Mouse (Mus musculus): ENCODE data around the gene Rab11fip3. TPM values are rescaled to one million over a fixed set of nuclear protein-coding genes. Genes with fewer than 3 reads are reported as not detected.
"Not testable (repeated sequence)": the region's sequence is repeated elsewhere in the genome, so short reads cannot be mapped to it uniquely, and the experiment has no call there.

Rab11fip3 gene
- total and polyA plus RNA-seq, 3 experiments, result 3.0 to 13.9 (median 9.3) TPM

DNA sequence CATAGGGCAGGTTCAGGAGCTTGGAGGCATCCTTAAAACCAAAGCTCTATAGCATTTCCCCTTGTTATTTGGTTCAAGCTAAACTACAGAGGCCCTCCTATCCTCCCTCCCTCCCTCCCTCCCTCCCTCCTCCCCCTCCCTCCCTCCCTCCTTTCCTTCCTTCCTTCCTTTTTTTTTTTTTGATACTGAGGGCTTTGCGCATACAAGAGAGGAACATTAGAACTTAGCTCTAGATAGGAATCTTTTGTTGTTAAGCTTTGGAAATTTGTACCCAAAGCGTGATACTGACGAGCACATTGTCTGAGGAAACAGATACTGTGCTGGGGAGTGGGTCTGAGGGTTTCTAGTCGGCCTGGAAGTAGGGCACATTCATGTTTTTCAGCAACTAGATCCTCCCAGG lies 36.3 kb upstream of the Rab11fip3 start:
- peaks cover 9% of the 10 kb centered on the region for H3K4me1 ChIP-seq (ENCODE audit: insufficient read depth, low read depth, low read length)
- no peak for DNase-seq (ENCODE audit: low spot score)
- no peaks in the 10 kb centered on the region for H3K36me3 ChIP-seq (replicated peaks)
- no peak for ATAC-seq (ENCODE audit: extremely low read depth, insufficient number of reproducible peaks, low FRiP score, poor library complexity, severe bottlenecking)
- TF ChIP-seq POLR2AphosphoS5 (IDR thresholded peaks at IDR 0.05; ENCODE audit: insufficient replicate concordance, low read depth, low read length) (no peak), GATA1 (IDR thresholded peaks at IDR 0.05; ENCODE audit: borderline replicate concordance, low read length) (no peak), GATA2 (IDR thresholded peaks at IDR 0.05; ENCODE audit: borderline replicate concordance, low read depth, low read length) (no peak), CTCF (IDR thresholded peaks at IDR 0.05; ENCODE audit: low read depth, low read length) (no peak), TAL1 (conservative IDR thresholded peaks at IDR 0.05; ENCODE audit: low read depth, low read length) (no peak)
- no peaks in the 10 kb centered on the region for H3K9me3 ChIP-seq (replicated peaks)
- no peak overlapping the region for H3K4me3 ChIP-seq (ENCODE audit: low read depth, low read length)
- H3K27me3 ChIP-seq (ENCODE audit: insufficient read depth, low read length), result peaks cover 19% of the 10 kb centered on the region

- TF ChIP-seq CTCF (IDR thresholded peaks at IDR 0.05; ENCODE audit: low read depth, low read length), result no peak
- no peak for TF ChIP-seq TAL1 (conservative IDR thresholded peaks at IDR 0.05; ENCODE audit: low read depth, low read length)
- TF ChIP-seq GATA2 (IDR thresholded peaks at IDR 0.05; ENCODE audit: borderline replicate concordance, low read depth, low read length), result no peak
- no peak for TF ChIP-seq GATA1 (IDR thresholded peaks at IDR 0.05; ENCODE audit: borderline replicate concordance, low read length)
- no peak for TF ChIP-seq POLR2AphosphoS5 (IDR thresholded peaks at IDR 0.05; ENCODE audit: insufficient replicate concordance, low read depth, low read length)
- no peaks in the 10 kb centered on the region for H3K36me3 ChIP-seq (replicated peaks)
- peaks cover 11% of the 10 kb centered on the region for H3K27me3 ChIP-seq (ENCODE audit: insufficient read depth, low read length)
- ATAC-seq (ENCODE audit: extremely low read depth, insufficient number of reproducible peaks, low FRiP score, poor library complexity, severe bottlenecking) (no peak), DNase-seq (ENCODE audit: low spot score) (no peak)
- no peaks in the 10 kb centered on the region for H3K9me3 ChIP-seq (replicated peaks)
- H3K4me1 ChIP-seq (ENCODE audit: insufficient read depth, low read depth, low read length), result peaks cover 10% of the 10 kb centered on the region
- no peak overlapping the region; the same call in 1 of the 2 replicates for H3K4me3 ChIP-seq (ENCODE audit: low read depth, low read length)
These were observed 32.1 kb upstream of the Rab11fip3 start for GRCm38 (mm10) chr17:26101478-26101877.

DNA sequence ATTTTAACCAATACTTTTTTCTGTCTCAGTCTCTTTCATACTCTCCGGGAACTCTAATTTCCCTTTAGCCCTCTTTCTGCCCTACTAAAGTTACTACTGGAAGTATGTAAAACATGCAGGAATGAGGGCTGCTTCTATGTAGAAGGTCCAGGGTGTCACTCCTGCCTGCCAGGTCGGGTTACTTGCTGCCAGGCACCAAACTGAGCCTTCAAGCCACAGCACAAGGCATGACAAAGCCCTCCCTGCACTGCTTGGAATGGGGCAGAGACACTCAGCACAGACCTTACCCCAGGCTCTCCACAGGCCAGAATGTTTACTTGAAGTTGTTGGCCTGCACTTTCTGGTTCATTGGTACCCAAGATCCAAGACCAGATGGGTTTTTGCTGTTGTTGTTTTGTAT lies 30.8 kb upstream of the Rab11fip3 start:
- no peak overlapping the region for H3K4me3 ChIP-seq (ENCODE audit: low read depth, low read length)
- TF ChIP-seq GATA1 (IDR thresholded peaks at IDR 0.05; ENCODE audit: borderline replicate concordance, low read length) (no peak), POLR2AphosphoS5 (IDR thresholded peaks at IDR 0.05; ENCODE audit: insufficient replicate concordance, low read depth, low read length) (no peak), CTCF (IDR thresholded peaks at IDR 0.05; ENCODE audit: low read depth, low read length) (no peak)
- peaks cover 2% of the 10 kb centered on the region for H3K27me3 ChIP-seq (ENCODE audit: insufficient read depth, low read length)
- no peak for DNase-seq (ENCODE audit: low spot score)
- no peaks in the 10 kb centered on the region for H3K9me3 ChIP-seq (replicated peaks)
- peaks cover 10% of the 10 kb centered on the region for H3K4me1 ChIP-seq (ENCODE audit: insufficient read depth, low read depth, low read length)
- ATAC-seq (ENCODE audit: extremely low read depth, insufficient number of reproducible peaks, low FRiP score, poor library complexity, severe bottlenecking), result no peak
- H3K36me3 ChIP-seq (replicated peaks), result no peaks in the 10 kb centered on the region

GRCm38 (mm10) chr17:26099316-26099715 lies 30.0 kb upstream of the Rab11fip3 start:
- H3K9me3 ChIP-seq (replicated peaks); DNase-seq (ENCODE audit: low spot score); ATAC-seq (ENCODE audit: extremely low read depth, insufficient number of reproducible peaks, low FRiP score, poor library complexity, severe bottlenecking): not testable (repeated sequence)

GRCm38 (mm10) chr17:26098461-26098860 lies 29.1 kb upstream of the Rab11fip3 start:
- H3K36me3 ChIP-seq (replicated peaks), result peaks cover 8% of the 10 kb centered on the region
- no peak for ATAC-seq (ENCODE audit: extremely low read depth, insufficient number of reproducible peaks, low FRiP score, poor library complexity, severe bottlenecking)
- H3K27me3 ChIP-seq (ENCODE audit: insufficient read depth, low read length), result no peaks in the 10 kb centered on the region; the same call in 1 of the 2 replicates
- DNase-seq (ENCODE audit: low spot score), result no peak
- TF ChIP-seq GATA2 (IDR thresholded peaks at IDR 0.05; ENCODE audit: borderline replicate concordance, low read depth, low read length) (no peak), TAL1 (conservative IDR thresholded peaks at IDR 0.05; ENCODE audit: low read depth, low read length) (no peak), GATA1 (IDR thresholded peaks at IDR 0.05; ENCODE audit: borderline replicate concordance, low read length) (no peak), POLR2AphosphoS5 (IDR thresholded peaks at IDR 0.05; ENCODE audit: insufficient replicate concordance, low read depth, low read length) (no peak), CTCF (IDR thresholded peaks at IDR 0.05; ENCODE audit: low read depth, low read length) (no peak)
- peaks cover 25% of the 10 kb centered on the region for H3K4me1 ChIP-seq (ENCODE audit: insufficient read depth, low read depth, low read length)
- H3K4me3 ChIP-seq (ENCODE audit: low read depth, low read length), result no peak overlapping the region
- H3K9me3 ChIP-seq (replicated peaks), result no peaks in the 10 kb centered on the region

More at GRCm38 (mm10) chr17:26099316-26099715, 30.0 kb upstream of the Rab11fip3 start:
- not testable (repeated sequence) for H3K4me3 ChIP-seq (ENCODE audit: low read depth, low read length); H3K27me3 ChIP-seq (ENCODE audit: insufficient read depth, low read length); H3K36me3 ChIP-seq (replicated peaks)
- H3K4me1 ChIP-seq (ENCODE audit: insufficient read depth, low read depth, low read length), result peaks cover 17% of the 10 kb centered on the region

- H3K9me3 ChIP-seq (replicated peaks), result no peaks in the 10 kb centered on the region
- ATAC-seq (ENCODE audit: extremely low read depth, insufficient number of reproducible peaks, low FRiP score, poor library complexity, severe bottlenecking) (peak; percentile 62), DNase-seq (ENCODE audit: low spot score) (peak; percentile 83)
- H3K27me3 ChIP-seq (ENCODE audit: insufficient read depth, low read length), result no peaks in the 10 kb centered on the region; the same call in 1 of the 2 replicates
- no peak for TF ChIP-seq GATA1 (IDR thresholded peaks at IDR 0.05; ENCODE audit: borderline replicate concordance, low read length)
- TF ChIP-seq GATA2 (IDR thresholded peaks at IDR 0.05; ENCODE audit: borderline replicate concordance, low read depth, low read length), result no peak
- TF ChIP-seq TAL1 (conservative IDR thresholded peaks at IDR 0.05; ENCODE audit: low read depth, low read length), result no peak
- no peak for TF ChIP-seq POLR2AphosphoS5 (IDR thresholded peaks at IDR 0.05; ENCODE audit: insufficient replicate concordance, low read depth, low read length)
- no peak for TF ChIP-seq CTCF (IDR thresholded peaks at IDR 0.05; ENCODE audit: low read depth, low read length)
- H3K36me3 ChIP-seq (replicated peaks), result peaks cover 32% of the 10 kb centered on the region
- peak within 1 kb of the TSS; percentile 82 for H3K4me3 ChIP-seq (ENCODE audit: low read depth, low read length)
- peaks cover 29% of the 10 kb centered on the region for H3K4me1 ChIP-seq (ENCODE audit: insufficient read depth, low read depth, low read length)
These were observed 25.9 kb upstream of the Rab11fip3 start, which contains the start of gene Nme4 for GRCm38 (mm10) chr17:26095121-26095740. TSS of gene Nme4 (minus strand) at chr17:26095602.
